Mouse (Mus musculus): Measurements from ENCODE around the gene Gm28047.

Gene Gm28047

DNA sequence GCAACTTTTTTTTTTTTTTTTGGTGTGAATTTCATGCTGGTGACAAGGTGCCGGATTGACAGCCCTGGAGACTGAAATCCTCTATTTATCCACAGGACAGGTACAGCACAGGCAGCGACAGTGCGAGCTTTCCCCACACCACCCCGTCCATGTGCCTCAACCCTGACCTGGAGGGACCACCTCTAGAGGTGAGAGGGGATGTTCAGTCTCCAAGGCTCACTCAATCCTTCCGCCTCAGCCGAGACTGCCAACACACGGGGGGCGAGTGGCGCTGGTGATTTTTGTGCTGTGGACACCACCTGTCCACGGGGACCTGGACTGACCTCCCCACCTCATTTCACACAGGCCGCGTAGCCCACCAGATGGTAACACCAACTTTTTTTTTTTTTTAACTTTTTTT is 139.0 kb downstream of the Gm28047 start:
- DNase-seq: no peak

DNA sequence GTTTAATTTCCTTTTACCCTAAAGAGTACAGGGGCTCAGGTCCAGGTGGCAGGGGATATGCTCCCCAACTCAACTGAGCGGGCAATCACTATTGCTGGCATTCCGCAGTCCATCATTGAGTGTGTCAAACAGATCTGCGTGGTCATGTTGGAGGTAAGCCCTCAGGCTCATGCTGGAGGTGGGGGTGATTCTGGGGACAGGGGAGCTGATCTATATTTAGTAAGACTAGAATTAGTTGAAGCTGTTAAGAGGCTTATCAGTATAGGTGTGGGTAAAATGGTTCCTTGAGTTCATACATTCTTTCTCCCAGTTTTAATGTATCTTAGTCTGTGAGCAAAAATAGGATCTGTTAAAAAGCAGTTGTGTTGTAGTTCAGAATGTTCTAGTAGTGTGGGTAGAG is 141.7 kb downstream of the Gm28047 start:
- no peak for DNase-seq

DNA sequence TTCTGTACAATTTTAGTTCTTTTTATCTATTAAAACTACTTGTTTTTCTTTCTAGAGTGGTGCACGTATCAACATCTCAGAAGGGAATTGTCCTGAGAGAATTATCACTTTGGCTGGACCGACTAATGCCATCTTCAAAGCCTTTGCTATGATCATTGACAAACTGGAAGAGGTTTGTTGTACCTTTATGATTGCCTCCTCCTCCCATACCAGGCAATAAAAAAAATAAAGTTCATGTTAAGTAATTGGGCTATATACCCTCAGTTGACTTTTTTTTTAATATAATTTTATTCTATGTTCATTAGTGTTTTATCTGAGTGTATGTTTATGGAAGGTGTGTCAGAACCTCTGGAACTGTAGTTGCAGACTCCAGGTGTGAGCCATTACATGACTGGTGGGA is 150.3 kb downstream of the Gm28047 start:
- DNase-seq: no peak
